Mouse (Mus musculus) left cerebral cortex, adult 8-10 months (tissue): ENCODE measurements around the gene Osbpl3. TPM values are rescaled to one million over a fixed set of nuclear protein-coding genes. Genes with fewer than 3 reads are reported as not detected.

Source experiments
- DNase-seq, 2 experiments: peaks; one replicate each; pipeline ENCODE4 v3.0.0; 2022; ENCODE audit warnings: low spot score in 2 of 2
- total RNA-seq, 4 experiments: library from RNA; stranded (reverse); gene quantifications; 2 replicates each; pipeline ENCODE4 v1.2.4; 2022

Osbpl3 gene
- total RNA-seq, 4 experiments from 2014 or later, result 31.7 to 34.6 (median 33.9) TPM

- DNase-seq, result no peak
Observed at GRCm38 (mm10) chr6:50301121-50301520, 154.9 kb downstream of the Osbpl3 start.

DNA sequence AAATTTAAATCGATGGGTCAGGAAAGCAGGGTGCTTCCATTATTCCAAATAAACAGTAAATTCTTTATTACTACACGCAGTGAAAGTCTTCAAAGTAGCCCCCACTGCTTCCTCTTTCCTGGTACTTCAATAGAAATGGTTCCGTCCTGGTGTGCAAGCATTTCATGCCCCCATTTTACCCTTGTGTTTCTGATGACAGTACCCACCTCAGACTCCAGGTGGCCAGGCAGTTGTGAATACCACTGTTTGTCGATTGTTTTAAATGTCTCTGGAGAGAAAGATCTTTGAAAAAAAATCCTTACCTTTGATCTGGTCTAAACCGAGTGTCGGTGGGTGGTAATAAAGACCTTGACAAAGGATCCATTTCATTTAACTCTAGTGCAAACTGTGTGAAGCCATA lies 155.4 kb downstream of the Osbpl3 start:
- DNase-seq, result no peak

DNA sequence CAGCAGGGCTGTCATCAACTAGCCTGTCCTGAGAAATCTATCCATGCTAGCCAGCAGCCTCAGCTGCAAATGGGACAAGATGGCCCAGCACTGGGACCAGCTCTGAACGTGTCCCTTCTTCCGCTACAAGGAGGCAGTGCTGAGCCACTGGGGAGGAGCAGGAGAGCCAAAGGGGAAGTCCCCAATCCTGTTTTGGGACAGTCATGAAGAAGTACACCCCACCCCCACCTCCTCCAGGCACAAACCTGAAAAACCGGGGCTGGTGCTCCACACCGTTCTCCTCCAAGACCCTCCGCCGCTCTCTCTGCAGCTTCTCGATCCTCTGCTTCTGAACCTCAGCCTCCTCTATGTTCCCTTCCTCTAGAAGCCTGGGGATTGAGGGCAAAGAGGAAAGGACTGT lies 156.9 kb downstream of the Osbpl3 start:
- DNase-seq, result no peak

GRCm38 (mm10) chr6:50297671-50298070 lies 158.3 kb downstream of the Osbpl3 start:
- DNase-seq, result no peak

DNA sequence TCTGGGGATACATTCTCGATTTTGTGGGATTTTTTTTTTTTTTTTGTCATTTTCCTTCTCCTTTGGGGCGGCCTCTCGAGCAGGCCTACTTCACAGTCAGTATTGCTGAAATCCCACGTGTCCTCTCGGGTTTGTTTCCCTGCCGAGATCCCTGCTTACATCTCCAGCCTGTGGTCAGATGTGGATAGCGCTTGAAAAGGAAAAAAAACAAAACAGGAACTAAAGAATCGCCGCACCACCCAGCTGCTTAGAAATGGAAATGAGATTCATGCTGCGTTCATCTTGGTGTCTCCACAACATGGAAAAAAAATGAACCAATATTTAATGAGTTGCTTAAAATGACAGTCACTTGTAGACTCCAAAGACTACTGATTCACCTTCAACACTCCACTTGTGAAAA lies 160.9 kb downstream of the Osbpl3 start:
- DNase-seq, result no peak

GRCm38 (mm10) chr6:50294128-50294527 lies 161.9 kb downstream of the Osbpl3 start:
- DNase-seq, result peak in 1 of 2 experiments; percentile 53

DNA sequence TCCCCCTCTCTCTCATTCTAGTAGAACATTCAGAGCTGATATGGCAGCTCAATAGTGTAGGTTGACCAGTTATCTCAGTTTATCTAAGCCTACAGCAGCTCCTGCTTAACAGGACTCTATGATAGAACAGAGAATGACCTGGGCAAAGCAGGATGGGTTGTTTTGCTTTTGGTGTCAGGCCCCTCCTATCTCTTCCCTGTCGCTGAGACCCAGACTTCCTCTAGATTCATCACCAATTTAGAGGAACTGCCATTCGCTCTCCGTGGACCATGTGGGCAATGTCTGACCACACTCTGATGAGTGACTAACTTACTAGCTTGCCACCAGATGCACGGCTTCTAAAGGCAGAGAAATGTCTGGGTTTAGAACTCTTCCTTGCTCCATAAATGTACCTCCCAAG lies 164.4 kb downstream of the Osbpl3 start:
- no peak for DNase-seq

- no peak for DNase-seq
Observed at GRCm38 (mm10) chr6:50286881-50287280, 169.1 kb downstream of the Osbpl3 start.

DNA sequence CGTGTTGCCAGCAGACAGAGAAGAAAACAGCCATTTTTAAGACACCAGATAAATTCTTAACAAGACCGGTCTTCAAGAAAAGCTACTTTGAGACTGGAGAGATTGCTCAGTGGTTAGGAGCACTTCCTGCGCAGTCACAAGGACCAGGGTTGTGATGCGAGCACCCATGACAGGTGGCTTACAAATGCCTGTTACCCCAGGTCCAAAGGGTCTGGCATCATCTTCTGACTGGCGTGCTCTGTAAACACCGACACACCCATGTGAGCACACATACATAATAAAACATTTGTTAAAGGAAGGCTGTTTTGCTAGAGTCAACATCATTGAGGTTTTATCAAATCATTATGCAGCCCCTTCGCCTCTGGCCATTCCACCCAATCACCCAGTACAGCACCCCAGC lies 176.4 kb downstream of the Osbpl3 start:
- no peak for DNase-seq

GRCm38 (mm10) chr6:50273947-50274346 lies 182.1 kb downstream of the Osbpl3 start:
- DNase-seq, result no peak

GRCm38 (mm10) chr6:50273416-50273815 lies 182.6 kb downstream of the Osbpl3 start:
- DNase-seq, result no peak

DNA sequence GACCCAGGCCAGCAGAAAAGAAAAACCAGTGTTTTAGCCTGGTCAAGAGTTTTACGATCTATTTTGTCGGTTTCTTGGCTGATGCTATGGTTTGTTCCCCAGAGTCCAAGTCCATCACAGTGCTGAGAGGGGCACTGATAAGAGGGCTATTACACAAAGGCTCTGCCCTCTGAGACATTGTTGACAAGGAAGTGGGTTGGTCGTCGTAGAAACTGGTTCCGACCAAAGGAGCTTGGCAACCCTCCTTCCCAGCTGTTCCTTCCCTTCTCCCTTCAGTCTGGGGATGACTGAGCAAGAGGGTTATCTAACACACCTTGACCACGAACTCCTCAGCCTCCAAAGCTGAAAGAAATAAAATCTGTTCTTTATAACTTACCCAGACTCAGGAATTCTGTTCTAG lies 192.3 kb downstream of the Osbpl3 start, which contains the start of gene Gsdme:
Gene Gsdme (minus strand): TSS at position 193 of the 400 bp plus-strand sequence.
- no peak for DNase-seq

- DNase-seq, result no peak
Observed at GRCm38 (mm10) chr6:50262310-50262709, 193.7 kb downstream of the Osbpl3 start.

DNA sequence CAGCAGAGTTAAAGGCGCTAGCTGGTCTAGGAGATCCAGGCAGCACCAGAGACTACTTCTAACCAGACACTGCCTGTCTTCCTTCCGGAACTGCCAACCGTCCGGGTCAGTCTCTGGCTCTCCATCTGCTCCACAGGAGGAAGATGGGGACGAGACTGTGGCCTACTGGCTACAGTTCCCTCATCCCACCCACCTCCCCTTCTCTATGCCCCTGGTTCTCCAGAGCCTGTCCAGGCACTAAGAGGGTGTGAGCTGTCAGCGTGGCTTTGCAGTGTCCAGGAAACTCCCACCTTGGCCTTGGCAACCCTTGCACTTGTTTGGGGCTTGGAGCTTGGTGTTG lies 194.1 kb downstream of the Osbpl3 start:
- DNase-seq, result no peak

DNA sequence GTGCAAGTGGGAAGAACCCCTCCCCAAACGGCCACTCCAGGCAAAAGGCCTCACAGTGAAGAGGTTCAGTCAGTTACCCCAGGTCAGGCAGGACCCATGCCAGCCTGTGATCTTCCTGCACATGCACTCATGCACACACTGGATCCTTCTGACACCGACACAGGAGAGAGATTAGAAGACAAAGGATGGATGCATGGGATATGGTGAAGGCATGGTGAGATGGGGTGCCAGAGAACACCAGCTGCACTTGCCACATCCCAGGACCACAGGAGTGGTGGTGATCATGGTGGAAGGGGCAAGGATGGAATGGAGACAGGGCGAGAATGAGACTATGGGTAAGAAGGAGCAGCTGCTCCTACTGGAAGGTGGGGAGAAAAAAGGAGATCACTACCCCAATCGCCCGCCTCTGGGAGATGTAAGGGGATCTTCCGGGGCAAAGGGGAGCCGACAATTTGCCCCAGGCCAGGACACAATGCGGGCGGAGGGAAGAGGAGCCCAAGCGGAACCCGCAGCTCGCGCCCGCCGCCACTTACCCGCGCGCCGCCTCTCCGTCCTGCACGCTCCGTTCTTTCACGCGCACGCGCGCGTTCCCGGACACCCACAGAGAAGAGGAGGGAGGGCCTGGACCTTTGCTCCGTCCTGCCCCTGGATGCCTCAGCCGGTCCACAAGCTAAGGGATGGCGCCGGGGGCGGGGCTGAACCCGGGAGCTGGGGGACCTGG lies 194.6 kb downstream of the Osbpl3 start:
- DNase-seq, result peak; percentile 69 to 80

- DNase-seq, result no peak
Observed at GRCm38 (mm10) chr6:50255356-50255755, 200.6 kb downstream of the Osbpl3 start.

DNA sequence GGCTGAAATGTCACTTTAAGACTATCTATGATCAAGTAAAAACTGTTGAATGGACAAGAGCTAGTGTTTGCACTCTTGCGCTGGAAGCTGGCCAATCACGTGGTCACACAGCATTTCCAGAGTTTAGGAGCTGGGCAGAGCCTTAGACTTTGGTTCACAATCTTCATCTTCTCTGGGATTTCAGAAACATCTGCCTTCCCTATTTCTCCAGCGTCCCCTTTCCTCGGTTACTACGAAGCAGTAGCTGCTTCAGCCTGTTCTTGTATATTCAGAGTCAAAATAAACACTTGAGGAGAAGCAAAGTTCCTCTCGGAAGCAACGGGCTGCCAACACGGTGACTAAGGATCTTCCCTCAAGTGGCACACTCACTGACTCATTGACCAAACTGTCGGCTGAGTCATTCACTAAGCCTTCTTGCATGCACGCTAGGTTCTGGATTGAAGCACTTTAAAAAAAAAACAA lies 201.2 kb downstream of the Osbpl3 start:
- DNase-seq, result peak in 1 of 2 experiments; percentile 73

- no peak for DNase-seq
Observed at GRCm38 (mm10) chr6:50252690-50253089, 203.3 kb downstream of the Osbpl3 start.

- DNase-seq, result no peak
Observed at GRCm38 (mm10) chr6:50247791-50248190, 208.2 kb downstream of the Osbpl3 start.

DNA sequence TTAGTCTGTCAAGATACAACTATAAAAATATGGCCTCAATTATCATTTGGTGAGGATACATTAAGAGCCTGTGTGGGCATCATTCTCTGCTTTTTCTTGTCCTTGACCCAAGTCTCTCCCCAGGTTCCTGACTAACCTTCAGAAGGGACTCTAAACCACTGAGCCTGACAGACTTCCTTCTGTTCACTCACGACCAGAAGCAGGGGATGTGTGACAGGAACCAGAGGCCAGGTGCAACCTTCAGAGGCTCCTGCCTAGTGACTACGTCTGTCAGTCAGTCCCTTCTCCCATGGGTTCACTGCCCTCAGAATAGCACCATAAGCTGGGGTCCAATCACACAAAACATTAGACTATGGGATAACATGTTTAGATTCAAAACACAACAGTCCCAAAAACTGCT lies 208.6 kb downstream of the Osbpl3 start:
- DNase-seq, result no peak

DNA sequence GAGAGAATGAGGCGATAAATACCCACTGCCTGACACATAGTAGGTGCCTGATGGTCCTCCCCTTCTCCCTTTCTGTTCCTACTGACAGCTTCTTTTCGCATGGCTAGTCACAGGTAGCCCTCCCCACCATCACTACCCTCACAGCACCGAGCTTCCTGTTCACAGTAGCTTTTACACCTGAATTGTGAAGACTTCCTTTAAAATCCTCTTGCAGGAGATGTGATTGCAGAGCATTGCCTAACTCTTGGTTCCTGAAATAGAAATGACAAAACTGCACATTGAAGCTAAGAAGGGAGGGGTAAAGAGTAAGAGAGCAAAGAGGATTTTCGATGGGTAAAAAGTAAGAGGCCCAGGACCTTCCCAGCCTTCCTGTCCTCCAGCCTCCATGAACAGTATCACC lies 211.0 kb downstream of the Osbpl3 start:
- no peak for DNase-seq

- DNase-seq, result no peak
Observed at GRCm38 (mm10) chr6:50244126-50244525, 211.9 kb downstream of the Osbpl3 start.
